Mouse (Mus musculus) megakaryocyte, embryonic 14.5 days (primary cell): Measurements from ENCODE around the gene Pdcd2l.

Experiments used
- FLI1 ChIP-seq: IDR thresholded peaks from 2 replicates; pipeline ENCODE4 v1.6.1; 2012; ENCODE audit warnings: low read length, inconsistent platforms, mixed read lengths
- GATA1 ChIP-seq: IDR thresholded peaks from 3 replicates; pipeline ENCODE4 v1.6.1; 2012; ENCODE audit warnings: mixed read lengths, low read length, inconsistent platforms, borderline replicate concordance

- TF ChIP-seq GATA1: no peak
- no peak for TF ChIP-seq FLI1
Measured at GRCm38 (mm10) chr7:34234610-34235561, 38.4 kb upstream of the Pdcd2l start.
